Mouse (Mus musculus) cerebellum, adult 8-10 months (tissue): ENCODE results near the gene Exosc10.

Source experiments
- DNase-seq: peaks from one replicate; pipeline ENCODE4 v3.0.0; 2022

Exosc10 gene

GRCm38 (mm10) chr4:148558297-148559000 is at the start of gene Exosc10:
Exosc10 (plus strand) TSS chr4:148558429.
- peak; percentile 88 for DNase-seq

- no peak for DNase-seq
Observed at GRCm38 (mm10) chr4:148509450-148510084, 48.7 kb upstream of the Exosc10 start.

- DNase-seq: no peak
Observed at GRCm38 (mm10) chr4:148510691-148511090, 47.5 kb upstream of the Exosc10 start.

GRCm38 (mm10) chr4:148511334-148511733 is 46.9 kb upstream of the Exosc10 start:
- no peak for DNase-seq

GRCm38 (mm10) chr4:148513021-148513559 is 45.1 kb upstream of the Exosc10 start:
- DNase-seq: no peak

GRCm38 (mm10) chr4:148515313-148515712 is 42.9 kb upstream of the Exosc10 start:
- no peak for DNase-seq

- no peak for DNase-seq
Observed at GRCm38 (mm10) chr4:148517809-148518208, 40.4 kb upstream of the Exosc10 start.

- no peak for DNase-seq
Observed at GRCm38 (mm10) chr4:148518235-148518795, 39.9 kb upstream of the Exosc10 start.

GRCm38 (mm10) chr4:148523538-148523937 is 34.7 kb upstream of the Exosc10 start:
- DNase-seq: no peak

- no peak for DNase-seq
Observed at GRCm38 (mm10) chr4:148527158-148527910, 30.9 kb upstream of the Exosc10 start.

- no peak for DNase-seq
Observed at GRCm38 (mm10) chr4:148530351-148530750, 27.9 kb upstream of the Exosc10 start.

GRCm38 (mm10) chr4:148530778-148531177 is 27.5 kb upstream of the Exosc10 start:
- DNase-seq: no peak

GRCm38 (mm10) chr4:148531341-148531740 is 26.9 kb upstream of the Exosc10 start:
- peak; percentile 15 for DNase-seq

- DNase-seq: no peak
Observed at GRCm38 (mm10) chr4:148532516-148532915, 25.7 kb upstream of the Exosc10 start.

GRCm38 (mm10) chr4:148533613-148534328 is 24.5 kb upstream of the Exosc10 start:
- DNase-seq: peak; percentile 28

- DNase-seq: no peak
Observed at GRCm38 (mm10) chr4:148535876-148536275, 22.4 kb upstream of the Exosc10 start.

- DNase-seq: no peak
Observed at GRCm38 (mm10) chr4:148549106-148549505, 9.1 kb upstream of the Exosc10 start.

GRCm38 (mm10) chr4:148557766-148558165 is 463 bp upstream of the Exosc10 start:
- DNase-seq: no peak

- no peak for DNase-seq
Observed at GRCm38 (mm10) chr4:148562676-148563075, 4.4 kb downstream of the Exosc10 start.

GRCm38 (mm10) chr4:148563595-148563994 is 5.4 kb downstream of the Exosc10 start:
- DNase-seq: no peak

- no peak for DNase-seq
Observed at GRCm38 (mm10) chr4:148570138-148570537, 11.9 kb downstream of the Exosc10 start.

GRCm38 (mm10) chr4:148570693-148571295 is 12.6 kb downstream of the Exosc10 start:
- no peak for DNase-seq
